In the genomic region with DNA sequence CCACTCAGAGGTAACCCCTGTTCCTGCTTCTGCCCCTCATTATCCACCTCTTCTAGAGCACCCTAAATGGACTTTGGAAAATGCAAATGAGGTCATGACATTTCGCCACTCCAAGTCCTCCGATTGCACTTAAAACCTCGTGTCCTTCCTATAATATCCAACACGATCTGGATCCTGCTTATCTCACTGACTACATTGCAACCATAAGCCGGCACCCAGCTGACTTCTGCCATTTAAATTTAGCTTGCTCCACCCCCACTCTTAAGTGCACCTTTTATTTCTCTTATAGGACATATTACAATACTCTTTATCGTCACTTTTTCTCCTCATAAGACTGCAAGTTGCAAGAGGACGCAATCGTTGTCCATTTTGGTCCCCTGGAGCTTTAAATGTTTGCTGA, we compare ENCODE assay signal across 8 mouse cellular contexts. TPM values are rescaled to one million over a fixed set of nuclear protein-coding genes. Genes with fewer than 3 reads are reported as not detected.
DNase-seq lines count a peak whose midpoint lies in the region; ATAC-seq and TF ChIP-seq lines count a peak whose summit lies in the region.

No protein-coding gene starts in this region.

- H3K4me1 ChIP-seq in E14TG2a.4 (replicated peaks; ENCODE audit: low read depth, low read length), result peaks cover 28% of the 10 kb centered on the region
- H3K4me1 ChIP-seq in hindbrain, embryonic 10.5 days (replicated peaks), result peaks cover 16% of the 10 kb centered on the region
- peaks cover 14% of the 10 kb centered on the region for H3K4me1 ChIP-seq in liver, postnatal 0 days (ENCODE audit: insufficient read depth)

- H3K36me3 ChIP-seq in E14TG2a.4 (ENCODE audit: insufficient read depth, low read length), result peaks cover 17% of the 10 kb centered on the region
- peaks cover 53% of the 10 kb centered on the region for H3K36me3 ChIP-seq in hindbrain, embryonic 10.5 days
- peaks cover 5% of the 10 kb centered on the region for H3K36me3 ChIP-seq in liver, postnatal 0 days (replicated peaks; ENCODE audit: insufficient read depth, low read length)

- intact Hi-C loops in gastrocnemius, adult 2 months (cut with DNase I), result loop anchor here (2.0 kb wide), 1 partner anchor 15 kb away; no protein-coding TSS in a partner anchor

- no peak for TF ChIP-seq EP300 in liver, postnatal 0 days (IDR thresholded peaks at IDR 0.05; ENCODE audit: low read depth)

- H3K4me2 ChIP-seq in liver, postnatal 0 days (ENCODE audit: low read depth, low read length), result peak overlapping the region; percentile 69

- DNase-seq in gastrocnemius, adult 2 months, result no peak
- DNase-seq in gastrocnemius, adult 8-10 months (ENCODE audit: low spot score in 2 of 2), result no peak
- no peak for DNase-seq in hindbrain, embryonic 10.5 days (ENCODE audit: low spot score)
- DNase-seq in liver, postnatal 0 days, result no peak
- no peak for DNase-seq in spleen, postnatal 10 days (ENCODE audit: low spot score in 2 of 2)
- no peak for DNase-seq in cerebellum, postnatal 25 days
- no peak for DNase-seq in frontal cortex, postnatal 10 days (ENCODE audit: low spot score in 2 of 2)

- H3K27me3 ChIP-seq in E14TG2a.4 (ENCODE audit: insufficient read depth, low read length), result peaks cover 27% of the 10 kb centered on the region
- no peaks in the 10 kb centered on the region for H3K27me3 ChIP-seq in hindbrain, embryonic 10.5 days (ENCODE audit: insufficient read depth, poor library complexity, severe bottlenecking)
- H3K27me3 ChIP-seq in liver, postnatal 0 days (ENCODE audit: insufficient read depth, low read length), result no peaks in the 10 kb centered on the region

- no peak for TF ChIP-seq CTCF in gastrocnemius, adult 2 months (IDR thresholded peaks at IDR 0.05)
- no peak for TF ChIP-seq CTCF in E14TG2a.4 (conservative IDR thresholded peaks at IDR 0.05; ENCODE audit: low read length)
- TF ChIP-seq CTCF in liver, postnatal 0 days (IDR thresholded peaks at IDR 0.05; ENCODE audit: low read depth), result no peak

- peak overlapping the region; percentile 89 for H3K4me3 ChIP-seq in gastrocnemius, adult 2 months
- H3K4me3 ChIP-seq in E14TG2a.4 (replicated peaks; ENCODE audit: low read length), result peak overlapping the region; percentile 90
- H3K4me3 ChIP-seq in hindbrain, embryonic 10.5 days, result peak overlapping the region; percentile 70
- H3K4me3 ChIP-seq in liver, postnatal 0 days (ENCODE audit: low read depth, low read length), result peak overlapping the region; percentile 67; the same call in 1 of the 2 replicates

- H3K27ac ChIP-seq in gastrocnemius, adult 2 months, result peak overlapping the region; percentile 99
- H3K27ac ChIP-seq in hindbrain, embryonic 10.5 days, result peak overlapping the region; percentile 97
- H3K27ac ChIP-seq in liver, postnatal 0 days (ENCODE audit: low read depth), result peak overlapping the region; percentile 94; the same call in 1 of the 2 replicates

- no peaks in the 10 kb centered on the region for H3K9me3 ChIP-seq in E14TG2a.4 (ENCODE audit: low read length)
- peaks cover 17% of the 10 kb centered on the region; the same call in 1 of the 2 replicates for H3K9me3 ChIP-seq in hindbrain, embryonic 10.5 days
- H3K9me3 ChIP-seq in liver, postnatal 0 days (ENCODE audit: low read length), result no peaks in the 10 kb centered on the region

- ATAC-seq in liver, postnatal 0 days, result no peak

- WGBS in hindbrain, embryonic 10.5 days, result 91% methylated on average over 8 of the region's 8 CpGs
- 72% methylated on average over 8 of the region's 8 CpGs for WGBS in liver, postnatal 0 days (ENCODE audit: insufficient replicate concordance)

- H3K9ac ChIP-seq in liver, postnatal 0 days (replicated peaks), result no peak overlapping the region; the same call in 1 of the 2 replicates

RNA-seq across cellular contexts. Expression of a gene that starts 0.8 kb away (rescaled TPM):
- total RNA-seq in gastrocnemius, adult 2 months (2021), result 1 to 10 TPM; 2.8 to 3.9 TPM
- 1 to 10 TPM; 2.3 to 3.0 (median 2.7) TPM for total RNA-seq in gastrocnemius, adult 8-10 months (2022)
- 3.3 and 3.9 TPM in 2 replicates for polyA plus RNA-seq in hindbrain, embryonic 10.5 days (2016; fragmentation: Nextera tagmentation; extraction: Ambion mirVana)
- polyA plus RNA-seq in liver, postnatal 0 days (2015; fragmentation: Nextera tagmentation; extraction: Ambion mirVana), result 1.9 and 2.4 TPM in 2 replicates

RNA-seq across cellular contexts. Expression of a gene that starts 3.5 kb away (rescaled TPM):
- total RNA-seq in gastrocnemius, adult 2 months (2021), result not detected
- total RNA-seq in gastrocnemius, adult 8-10 months (2022), result not detected
- polyA plus RNA-seq in hindbrain, embryonic 10.5 days (2016; fragmentation: Nextera tagmentation; extraction: Ambion mirVana), result 0.34 TPM in 1 of 2 replicates, not detected in the other
- not detected in 2 replicates for polyA plus RNA-seq in liver, postnatal 0 days (2015; fragmentation: Nextera tagmentation; extraction: Ambion mirVana)

RNA-seq across cellular contexts. Expression of a gene that starts 13.9 kb away (rescaled TPM):
- total RNA-seq in gastrocnemius, adult 2 months (2021), result 1 to 10 TPM; 3.0 to 4.1 TPM
- 1 to 10 TPM; 1.5 to 3.7 (median 3.1) TPM for total RNA-seq in gastrocnemius, adult 8-10 months (2022)
- polyA plus RNA-seq in hindbrain, embryonic 10.5 days (2016; fragmentation: Nextera tagmentation; extraction: Ambion mirVana), result 37.7 and 53.4 TPM in 2 replicates
- polyA plus RNA-seq in liver, postnatal 0 days (2015; fragmentation: Nextera tagmentation; extraction: Ambion mirVana), result 3.2 and 4.4 TPM in 2 replicates

RNA-seq across cellular contexts. Expression of a gene that starts 17.1 kb away (rescaled TPM):
- total RNA-seq in gastrocnemius, adult 2 months (2021), result not detected
- total RNA-seq in gastrocnemius, adult 8-10 months (2022), result not detected
- polyA plus RNA-seq in hindbrain, embryonic 10.5 days (2016; fragmentation: Nextera tagmentation; extraction: Ambion mirVana), result 5.4 and 7.9 TPM in 2 replicates
- 0.12 TPM in 1 of 2 replicates, not detected in the other for polyA plus RNA-seq in liver, postnatal 0 days (2015; fragmentation: Nextera tagmentation; extraction: Ambion mirVana)

RNA-seq across cellular contexts. Expression of a gene that starts 17.3 kb away (rescaled TPM):
- 10 to 100 TPM; 12.9 to 15.6 TPM for total RNA-seq in gastrocnemius, adult 2 months (2021)
- 10 to 100 TPM; 12.4 to 16.3 (median 13.7) TPM for total RNA-seq in gastrocnemius, adult 8-10 months (2022)
- polyA plus RNA-seq in hindbrain, embryonic 10.5 days (2016; fragmentation: Nextera tagmentation; extraction: Ambion mirVana), result 6.5 and 9.0 TPM in 2 replicates
- 1.2 and 1.3 TPM in 2 replicates for polyA plus RNA-seq in liver, postnatal 0 days (2015; fragmentation: Nextera tagmentation; extraction: Ambion mirVana)
